Mouse (Mus musculus) cerebellum, adult (tissue): ENCODE measurements around the gene Oprm1.
"Not testable (repeated sequence)": the region's sequence is repeated elsewhere in the genome, so short reads cannot be mapped to it uniquely, and the experiment has no call there.

Source experiments
- ATAC-seq: cut with Nextera tagmentation; 2 replicates; pipeline ENCODE4 v1.9.2; 2017; ENCODE audit warnings: mild to moderate bottlenecking, moderate library complexity, mixed read lengths; ENCODE audit not compliant: insufficient number of reproducible peaks, low FRiP score, low TSS enrichment

Oprm1 gene

GRCm38 (mm10) chr10:6758206-6758605 is at the start of gene Oprm1:
Gene Oprm1, plus strand, starts transcription at chr10:6758506.
- no peak for ATAC-seq

- ATAC-seq = no peak
Observed at GRCm38 (mm10) chr10:6717181-6717948, 40.9 kb upstream of the Oprm1 start.

- no peak for ATAC-seq
Observed at GRCm38 (mm10) chr10:6723765-6724164, 34.5 kb upstream of the Oprm1 start.

GRCm38 (mm10) chr10:6728469-6728868 is 29.8 kb upstream of the Oprm1 start:
- no peak for ATAC-seq

GRCm38 (mm10) chr10:6753375-6753774 is 4.9 kb upstream of the Oprm1 start:
- no peak for ATAC-seq

GRCm38 (mm10) chr10:6761287-6761811 is 3.0 kb downstream of the Oprm1 start, which contains the start of gene Gm10945:
Gene Gm10945, minus strand, starts transcription at chr10:6761761.
- no peak for ATAC-seq

- ATAC-seq = no peak
Observed at GRCm38 (mm10) chr10:6788517-6789237, 30.4 kb downstream of the Oprm1 start.

- no peak for ATAC-seq
Observed at GRCm38 (mm10) chr10:6790226-6790625, 31.9 kb downstream of the Oprm1 start.

- ATAC-seq = no peak
Observed at GRCm38 (mm10) chr10:6820626-6821025, 62.3 kb downstream of the Oprm1 start.

- no peak for ATAC-seq
Observed at GRCm38 (mm10) chr10:6842225-6842624, 83.9 kb downstream of the Oprm1 start.

- ATAC-seq = no peak
Observed at GRCm38 (mm10) chr10:6846283-6846682, 88.0 kb downstream of the Oprm1 start.

GRCm38 (mm10) chr10:6848162-6848754 is 90.0 kb downstream of the Oprm1 start:
- no peak for ATAC-seq

- ATAC-seq = no peak
Observed at GRCm38 (mm10) chr10:6848834-6849233, 90.5 kb downstream of the Oprm1 start.

- ATAC-seq = no peak
Observed at GRCm38 (mm10) chr10:6855812-6856211, 97.5 kb downstream of the Oprm1 start.

GRCm38 (mm10) chr10:6871418-6872072 is 113.2 kb downstream of the Oprm1 start:
- ATAC-seq = no peak

GRCm38 (mm10) chr10:6873917-6874316 is 115.6 kb downstream of the Oprm1 start:
- ATAC-seq = no peak

- no peak for ATAC-seq
Observed at GRCm38 (mm10) chr10:6878276-6878881, 120.1 kb downstream of the Oprm1 start.

- not testable (repeated sequence) for ATAC-seq
Observed at GRCm38 (mm10) chr10:6882041-6882440, 123.7 kb downstream of the Oprm1 start.

- no peak for ATAC-seq
Observed at GRCm38 (mm10) chr10:6885460-6885859, 127.2 kb downstream of the Oprm1 start.

- no peak for ATAC-seq
Observed at GRCm38 (mm10) chr10:6889640-6890245, 131.4 kb downstream of the Oprm1 start.
